8 mouse cellular contexts compared by ENCODE assay signal in genomic region chr15:11398676-11399350, GRCm38 (mm10). TPM values are rescaled to one million over a fixed set of nuclear protein-coding genes. Genes with fewer than 3 reads are reported as not detected.
DNase-seq lines count a peak whose midpoint lies in the region; ATAC-seq lines count a peak whose summit lies in the region.

No protein-coding gene starts in this region.

- H3K36me3 ChIP-seq in embryonic facial prominence, embryonic 14.5 days (ENCODE audit: control insufficient read depth, insufficient read depth, low read length): peaks cover 25% of the 10 kb centered on the region
- H3K36me3 ChIP-seq in kidney, embryonic 16.5 days (ENCODE audit: insufficient read depth, low read length): peaks cover 17% of the 10 kb centered on the region; the same call in 1 of the 2 replicates
- peaks cover 24% of the 10 kb centered on the region for H3K36me3 ChIP-seq in neural tube, embryonic 13.5 days

- peak overlapping the region; percentile 76 for H3K4me2 ChIP-seq in embryonic facial prominence, embryonic 14.5 days (ENCODE audit: low read depth, low read length)
- H3K4me2 ChIP-seq in kidney, embryonic 16.5 days (replicated peaks; ENCODE audit: low read depth, low read length): peak overlapping the region; percentile 92
- peak overlapping the region; percentile 89 for H3K4me2 ChIP-seq in neural tube, embryonic 13.5 days

- no peak for ATAC-seq in embryonic facial prominence, embryonic 14.5 days (ENCODE audit: low read depth)
- no peak for ATAC-seq in kidney, embryonic 16.5 days (ENCODE audit: low FRiP score, low TSS enrichment)
- no peak for ATAC-seq in neural tube, embryonic 13.5 days (ENCODE audit: low read depth)

- peak overlapping the region; percentile 86 for H3K9ac ChIP-seq in embryonic facial prominence, embryonic 14.5 days (ENCODE audit: low read depth, low read length)
- H3K9ac ChIP-seq in kidney, embryonic 16.5 days (replicated peaks; ENCODE audit: low read length): peak overlapping the region; percentile 88
- H3K9ac ChIP-seq in neural tube, embryonic 13.5 days: peak overlapping the region; percentile 85

- no peaks in the 10 kb centered on the region for H3K9me3 ChIP-seq in embryonic facial prominence, embryonic 14.5 days (ENCODE audit: control insufficient read depth, low read length)
- no peaks in the 10 kb centered on the region for H3K9me3 ChIP-seq in kidney, embryonic 16.5 days (ENCODE audit: low read length)
- H3K9me3 ChIP-seq in neural tube, embryonic 13.5 days: no peaks in the 10 kb centered on the region

- peak overlapping the region; percentile 89 for H3K4me3 ChIP-seq in embryonic facial prominence, embryonic 14.5 days (ENCODE audit: low read depth, low read length)
- peak overlapping the region; percentile 91 for H3K4me3 ChIP-seq in kidney, embryonic 16.5 days (ENCODE audit: low read length)
- H3K4me3 ChIP-seq in neural tube, embryonic 13.5 days: peak overlapping the region; percentile 86

- H3K4me1 ChIP-seq in embryonic facial prominence, embryonic 14.5 days (ENCODE audit: control insufficient read depth, insufficient read depth, low read length): peaks cover 7% of the 10 kb centered on the region
- H3K4me1 ChIP-seq in kidney, embryonic 16.5 days (ENCODE audit: insufficient read depth, low read length): peaks cover 7% of the 10 kb centered on the region
- H3K4me1 ChIP-seq in neural tube, embryonic 13.5 days (replicated peaks): peaks cover 29% of the 10 kb centered on the region

- DNase-seq in adrenal gland, adult 2 months: peak; percentile 14
- DNase-seq in adrenal gland, adult 8-10 months: no peak
- peak; percentile 24 for DNase-seq in 416B (ENCODE audit: low read depth)
- no peak for DNase-seq in embryonic facial prominence, embryonic 14.5 days (ENCODE audit: low spot score)
- no peak for DNase-seq in ovary, postnatal 10 days (ENCODE audit: low spot score)
- DNase-seq in layer of hippocampus, adult 8-10 months (ENCODE audit: low spot score in 2 of 2): no peak

- no peak overlapping the region for H3K27ac ChIP-seq in embryonic facial prominence, embryonic 14.5 days (replicated peaks; ENCODE audit: low read depth, low read length)
- H3K27ac ChIP-seq in kidney, embryonic 16.5 days (ENCODE audit: low read length): no peak overlapping the region
- H3K27ac ChIP-seq in neural tube, embryonic 13.5 days (replicated peaks): peak overlapping the region; percentile 72; the same call in 1 of the 2 replicates

- WGBS in embryonic facial prominence, embryonic 14.5 days: 6% methylated on average over 10 of the region's 10 CpGs
- WGBS in kidney, embryonic 16.5 days: 4% methylated on average over 10 of the region's 10 CpGs
- 6% methylated on average over 10 of the region's 10 CpGs for WGBS in neural tube, embryonic 13.5 days

- H3K27me3 ChIP-seq in embryonic facial prominence, embryonic 14.5 days (replicated peaks; ENCODE audit: control insufficient read depth, insufficient read depth, low read length): no peaks in the 10 kb centered on the region
- H3K27me3 ChIP-seq in kidney, embryonic 16.5 days (ENCODE audit: insufficient read depth, low read length): no peaks in the 10 kb centered on the region
- peaks cover 5% of the 10 kb centered on the region; the same call in 1 of the 2 replicates for H3K27me3 ChIP-seq in neural tube, embryonic 13.5 days

RNA-seq across cellular contexts. Expression of gene Tars, which starts 0.7 kb away (rescaled TPM):
- 10 to 100 TPM; 44.5 to 71.8 TPM for total RNA-seq in adrenal gland, adult 2 months (2021)
- polyA plus RNA-seq in adrenal gland, adult 2 months (2012; rRNA removed): 3.9 and 6.1 TPM in 2 replicates
- 10 to 100 TPM; 40.3 to 47.6 (median 46.6) TPM for total RNA-seq in adrenal gland, adult 8-10 months (2022)
- polyA plus RNA-seq in embryonic facial prominence, embryonic 14.5 days (2014; fragmentation: Nextera tagmentation; extraction: Ambion mirVana): 57.0 and 66.6 TPM in 2 replicates
- polyA plus RNA-seq in kidney, embryonic 16.5 days (2015; fragmentation: Nextera tagmentation; extraction: Ambion mirVana): 65.9 and 66.9 TPM in 2 replicates
- polyA plus RNA-seq in neural tube, embryonic 13.5 days (2015; fragmentation: Nextera tagmentation; extraction: Ambion mirVana): 46.0 and 58.6 TPM in 2 replicates
- total RNA-seq in layer of hippocampus, adult 8-10 months (2022): 10 to 100 TPM; 29.5 to 40.4 (median 32.9) TPM

Comparison
In these comparisons a context has a peak if more than half of its experiments do, and no peak if none do; other contexts are left out.
1. DNase-seq: peak in adrenal gland, adult 2 months (single experiment) and 416B (single experiment); none in adrenal gland, adult 8-10 months (single experiment), embryonic facial prominence, embryonic 14.5 days (single experiment), ovary, postnatal 10 days (single experiment) and layer of hippocampus, adult 8-10 months (0 of 2).
2. Peak in every context shown above with its lines, with median percentiles within 50 percentile points of each other: H3K4me2 ChIP-seq, H3K4me3 ChIP-seq and H3K9ac ChIP-seq.